Mouse (Mus musculus) heart, adult 2 months (tissue): Measurements from ENCODE around the gene Lima1. TPM values are rescaled to one million over a fixed set of nuclear protein-coding genes. Genes with fewer than 3 reads are reported as not detected.

ENCODE experiments used
- DNase-seq, 2 experiments: peaks; one replicate each; pipeline ENCODE4 v3.0.0; 2021
- H3K27ac ChIP-seq: fragments of 200-600 bp; 2 replicates; pipeline ENCODE4 v1.8.1; 2022
- H3K27me3 ChIP-seq: fragments of 200-500 bp; 2 replicates; pipeline ENCODE4 v1.6.1; 2012; ENCODE audit warnings: mild to moderate bottlenecking, low read length, inconsistent platforms, mixed read lengths; ENCODE audit not compliant: control insufficient read depth, insufficient read depth
- H3K36me3 ChIP-seq: fragments of 200-500 bp; 2 replicates; pipeline ENCODE4 v1.6.1; 2012; ENCODE audit warnings: low read length, inconsistent platforms; ENCODE audit not compliant: control insufficient read depth, insufficient read depth
- H3K4me1 ChIP-seq: fragments of 200-500 bp; 2 replicates; pipeline ENCODE4 v1.6.1; 2011; ENCODE audit warnings: low read length; ENCODE audit not compliant: control insufficient read depth, insufficient read depth
- H3K4me3 ChIP-seq: fragments of 200-600 bp; 2 replicates; pipeline ENCODE4 v1.8.1; 2022
- H3K79me2 ChIP-seq: fragments of 200-500 bp; replicated peaks from 2 replicates; pipeline ENCODE4 v1.6.1; 2012; ENCODE audit warnings: mild to moderate bottlenecking, inconsistent platforms, low read length, moderate library complexity, mixed read lengths; ENCODE audit not compliant: control insufficient read depth, insufficient read depth
- H3K9ac ChIP-seq: fragments of 200-500 bp; 2 replicates; pipeline ENCODE4 v1.6.1; 2012; ENCODE audit warnings: low read depth, mild to moderate bottlenecking, control low read depth, inconsistent platforms, low read length, mixed read lengths
- CTCF ChIP-seq: fragments of 200-600 bp; IDR thresholded peaks from 2 replicates; pipeline ENCODE4 v1.8.1; 2022; ENCODE audit warnings: antibody characterized with exemption, mild to moderate bottlenecking, moderate library complexity
- EP300 ChIP-seq: fragments of 200-500 bp; IDR thresholded peaks from 2 replicates; pipeline ENCODE4 v1.6.1; 2011; ENCODE audit warnings: low read depth, low read length, control low read depth; ENCODE audit not compliant: insufficient read depth
- POLR2A ChIP-seq: fragments of 200-500 bp; IDR thresholded peaks from 2 replicates; pipeline ENCODE4 v1.6.1; 2011; ENCODE audit warnings: mild to moderate bottlenecking, low read depth, low read length, control low read depth; ENCODE audit not compliant: insufficient read depth
- WGBS: fragments of 180-500 bp; shearing (Covaris S2); methylation state at CpG from one replicate; pipeline ENCODE4 v1.1.7; 2018; 5-methylcytosine and 5-hydroxymethylcytosine counted together
- intact Hi-C: fragments of 180-260 bp; cut with DNase I; formaldehyde crosslinking; loops from one replicate; pipeline ENCODE4 v1.15.1; 2025
- polyA plus RNA-seq: library from polyadenylated mRNA; depleted of rRNA; stranded (reverse); fragments of >200 nt; gene quantifications from 2 replicates; pipeline ENCODE4 v1.2.3, GENCODE M21; 2012
- total RNA-seq, 2 experiments: library from RNA; stranded (reverse); gene quantifications; 2 replicates each; pipeline ENCODE4 v1.2.3; 2021

Gene Lima1
- total and polyA plus RNA-seq, 3 experiments: 8.8 to 16.7 (median 15.7) TPM

- DNase-seq: no peak
- Histone ChIP-seq H3K27ac (no peak overlapping the region), H3K4me1 (no peaks in the 10 kb centered on the region; the same call in 1 of the 2 replicates), H3K4me3 (no peak overlapping the region), H3K36me3 (no peaks in the 10 kb centered on the region), H3K79me2 (no peaks in the 10 kb centered on the region), H3K9ac (no peak overlapping the region), H3K27me3 (no peaks in the 10 kb centered on the region)
- 67% methylated on average over 2 of the region's 2 CpGs for WGBS
- intact Hi-C loops: no loop called here
- no peak for TF ChIP-seq POLR2A
- TF ChIP-seq EP300: no peak
- no peak for TF ChIP-seq CTCF
Observed at GRCm38 (mm10) chr15:99852606-99853237, 22.5 kb downstream of the Lima1 start.

GRCm38 (mm10) chr15:99850265-99850664 is 25.0 kb downstream of the Lima1 start:
- intact Hi-C loops: no loop called here
- H3K36me3 ChIP-seq: no peaks in the 10 kb centered on the region
- DNase-seq: no peak
- no peak overlapping the region for H3K4me3 ChIP-seq
- 77% methylated on average over 3 of the region's 3 CpGs for WGBS
- H3K9ac ChIP-seq: no peak overlapping the region
- H3K27me3 ChIP-seq: no peaks in the 10 kb centered on the region
- H3K4me1 ChIP-seq: peaks cover 4% of the 10 kb centered on the region
- no peak overlapping the region for H3K27ac ChIP-seq
- TF ChIP-seq POLR2A (no peak), EP300 (no peak), CTCF (no peak)
- no peaks in the 10 kb centered on the region for H3K79me2 ChIP-seq

- WGBS: 53% methylated on average over 8 of the region's 8 CpGs
- Histone ChIP-seq H3K9ac (no peak overlapping the region), H3K27me3 (no peaks in the 10 kb centered on the region), H3K36me3 (no peaks in the 10 kb centered on the region), H3K4me1 (peaks cover 4% of the 10 kb centered on the region), H3K79me2 (no peaks in the 10 kb centered on the region), H3K4me3 (no peak overlapping the region), H3K27ac (no peak overlapping the region)
- intact Hi-C loops: no loop called here
- DNase-seq: no peak
- TF ChIP-seq CTCF (no peak), POLR2A (no peak), EP300 (no peak)
Observed at GRCm38 (mm10) chr15:99847937-99848336, 27.3 kb downstream of the Lima1 start.

- intact Hi-C loops: no loop called here
- H3K27me3 ChIP-seq: no peaks in the 10 kb centered on the region
- H3K4me1 ChIP-seq: peaks cover 4% of the 10 kb centered on the region
- H3K36me3 ChIP-seq: no peaks in the 10 kb centered on the region
- 58% methylated on average over 13 of the region's 13 CpGs for WGBS
- no peak overlapping the region for H3K4me3 ChIP-seq
- H3K9ac ChIP-seq: no peak overlapping the region; the same call in 1 of the 2 replicates
- no peak overlapping the region for H3K27ac ChIP-seq
- no peak for DNase-seq
- H3K79me2 ChIP-seq: no peaks in the 10 kb centered on the region
- TF ChIP-seq CTCF (no peak), EP300 (no peak), POLR2A (no peak)
Observed at GRCm38 (mm10) chr15:99847207-99847881, 27.9 kb downstream of the Lima1 start.

GRCm38 (mm10) chr15:99846633-99847032 is 28.6 kb downstream of the Lima1 start:
- peaks cover 4% of the 10 kb centered on the region for H3K4me1 ChIP-seq
- no peak for DNase-seq
- no peak overlapping the region for H3K27ac ChIP-seq
- no peak overlapping the region for H3K4me3 ChIP-seq
- H3K36me3 ChIP-seq: no peaks in the 10 kb centered on the region
- H3K9ac ChIP-seq: no peak overlapping the region
- intact Hi-C loops: no loop called here
- WGBS: 57% methylated on average over 6 of the region's 6 CpGs
- no peaks in the 10 kb centered on the region for H3K27me3 ChIP-seq
- no peak for TF ChIP-seq CTCF
- TF ChIP-seq POLR2A: no peak
- no peak for TF ChIP-seq EP300
- no peaks in the 10 kb centered on the region for H3K79me2 ChIP-seq

- H3K79me2 ChIP-seq: no peaks in the 10 kb centered on the region
- WGBS: 67% methylated on average over 3 of the region's 3 CpGs
- intact Hi-C loops: no loop called here
- H3K27ac ChIP-seq: no peak overlapping the region
- H3K4me3 ChIP-seq: no peak overlapping the region
- H3K36me3 ChIP-seq: no peaks in the 10 kb centered on the region
- peaks cover 6% of the 10 kb centered on the region for H3K4me1 ChIP-seq
- no peak for TF ChIP-seq POLR2A
- TF ChIP-seq EP300: no peak
- DNase-seq: no peak
- H3K27me3 ChIP-seq: no peaks in the 10 kb centered on the region
- no peak overlapping the region for H3K9ac ChIP-seq
Observed at GRCm38 (mm10) chr15:99843856-99844255, 31.4 kb downstream of the Lima1 start.
